Mouse (Mus musculus) forebrain, embryonic 10.5 days (tissue): ENCODE measurements around the gene Enox1. TPM values are rescaled to one million over a fixed set of nuclear protein-coding genes. Genes with fewer than 3 reads are reported as not detected.

Experiments
- DNase-seq: peaks from one replicate; pipeline ENCODE4 v3.0.0-alpha.2; 2017; ENCODE audit warnings: low spot score; ENCODE audit errors: extremely low spot score
- H3K27ac ChIP-seq: fragments of 300-500 bp; sonication (generic); 2 replicates; pipeline ENCODE4 v1.5.1; 2016; ENCODE audit warnings: mild to moderate bottlenecking
- H3K27me3 ChIP-seq: fragments of 300-500 bp; sonication (generic); 2 replicates; pipeline ENCODE4 v1.6.1; 2016; ENCODE audit warnings: mild to moderate bottlenecking; ENCODE audit not compliant: poor library complexity, severe bottlenecking
- H3K36me3 ChIP-seq: fragments of 300-500 bp; sonication (generic); replicated peaks from 2 replicates; pipeline ENCODE4 v1.6.1; 2016; ENCODE audit warnings: mild to moderate bottlenecking, moderate library complexity
- H3K4me1 ChIP-seq: fragments of 300-500 bp; sonication (generic); 2 replicates; pipeline ENCODE4 v1.6.1; 2016
- H3K4me3 ChIP-seq: fragments of 300-500 bp; sonication (generic); 2 replicates; pipeline ENCODE4 v1.5.1; 2016; ENCODE audit warnings: mild to moderate bottlenecking, moderate library complexity
- H3K9me3 ChIP-seq: fragments of 300-500 bp; sonication (generic); 2 replicates; pipeline ENCODE4 v1.6.1; 2016; ENCODE audit warnings: mild to moderate bottlenecking, moderate library complexity
- WGBS: fragments of 180-500 bp; shearing (Covaris S2); methylation state at CpG from one replicate; pipeline ENCODE4 v1.1.7; 2016; 5-methylcytosine and 5-hydroxymethylcytosine counted together
- polyA plus RNA-seq: library from polyadenylated mRNA; unstranded; fragments of >200 nt; fragmentation: Nextera tagmentation; extraction: Ambion mirVana; gene quantifications from 2 replicates; pipeline ENCODE4 v1.2.1, GENCODE M21; 2016

The Enox1 gene
- polyA plus RNA-seq, 1 experiment from 2014 or later, result 11.9 TPM

DNA sequence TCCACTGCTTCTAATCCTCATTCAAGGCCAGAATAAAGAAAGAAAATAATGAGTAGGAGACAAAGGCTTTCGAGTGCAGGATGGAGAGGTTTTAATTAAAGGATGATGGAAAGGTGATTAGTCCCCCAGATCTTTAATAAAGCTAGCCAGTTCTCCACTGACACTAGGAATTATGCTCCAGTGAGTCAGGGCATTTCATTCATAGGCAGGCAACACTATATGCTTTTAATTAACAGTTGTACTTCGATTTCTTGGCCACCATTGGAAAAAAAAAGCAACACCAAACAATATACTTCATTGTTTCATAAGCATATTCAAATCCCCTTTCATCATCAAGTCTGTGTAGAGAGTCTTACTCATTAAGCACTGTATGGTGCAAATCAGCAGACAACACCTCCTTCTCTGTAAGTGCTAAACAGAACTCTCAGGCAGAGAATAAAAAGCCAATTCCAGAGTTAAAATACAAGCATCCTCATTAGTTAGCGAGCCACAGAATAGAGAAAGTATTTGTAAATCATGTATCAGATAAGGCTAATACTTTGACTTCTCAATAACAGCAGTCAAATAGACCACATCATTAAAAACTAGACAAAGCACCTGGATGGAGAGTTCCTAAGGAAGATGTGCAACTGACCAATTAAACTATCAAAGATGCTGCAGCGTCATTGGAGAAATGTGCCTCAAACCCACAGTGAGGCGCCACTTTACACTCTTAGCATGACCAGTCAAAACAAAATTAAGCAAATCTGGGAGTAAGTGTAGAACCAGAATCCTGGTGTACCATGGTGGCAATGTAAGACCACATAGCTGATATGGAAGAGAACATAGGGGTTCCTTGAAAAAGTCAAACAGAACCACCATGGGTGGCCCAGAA is 249.9 kb downstream of the Enox1 start:
- Histone ChIP-seq H3K36me3 (no peaks in the 10 kb centered on the region), H3K9me3 (no peaks in the 10 kb centered on the region), H3K4me1 (peaks cover 28% of the 10 kb centered on the region), H3K4me3 (no peak overlapping the region), H3K27ac (no peak overlapping the region), H3K27me3 (peaks cover 62% of the 10 kb centered on the region)
- DNase-seq, result no peak
- WGBS, result 42% methylated on average over 5 of the region's 5 CpGs

DNA sequence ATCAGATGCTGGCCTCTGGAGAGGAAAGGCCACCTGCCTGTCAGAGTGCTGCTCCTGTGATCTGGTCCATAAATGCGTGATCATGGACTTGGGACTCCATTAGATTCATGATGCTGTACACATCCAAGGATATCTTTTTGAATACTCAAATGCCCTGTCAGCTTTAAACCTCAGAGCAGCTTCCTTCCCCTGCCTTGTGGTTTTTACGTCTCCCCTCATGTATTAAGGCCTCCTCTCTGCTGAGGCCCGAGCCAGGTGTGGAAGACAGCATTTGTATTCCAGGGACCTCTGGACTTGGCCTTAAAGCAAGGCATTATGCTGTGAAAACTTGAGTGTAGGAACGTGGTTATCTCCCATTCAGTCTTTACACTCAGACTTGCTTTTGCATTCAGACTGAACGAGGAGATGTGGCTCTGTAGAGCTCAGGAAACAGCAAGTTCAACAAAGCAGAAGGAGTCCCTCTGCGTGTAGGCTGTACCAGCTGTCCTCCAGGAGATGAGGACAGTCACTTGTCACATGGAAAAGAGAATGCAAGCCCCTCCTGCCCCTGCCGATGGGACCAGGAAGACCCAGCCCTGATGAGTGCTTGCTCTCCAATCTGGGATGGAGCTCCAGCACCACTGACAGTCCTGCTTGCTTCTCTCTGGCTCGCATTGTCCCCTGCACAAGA is 252.8 kb downstream of the Enox1 start:
- Histone ChIP-seq H3K4me1 (peaks cover 28% of the 10 kb centered on the region), H3K4me3 (no peak overlapping the region), H3K36me3 (no peaks in the 10 kb centered on the region), H3K27ac (no peak overlapping the region), H3K27me3 (peaks cover 44% of the 10 kb centered on the region), H3K9me3 (no peaks in the 10 kb centered on the region)
- no peak for DNase-seq
- WGBS, result 89% methylated on average over 8 of the region's 8 CpGs

GRCm38 (mm10) chr14:77410354-77410753 is 253.8 kb downstream of the Enox1 start:
- DNase-seq, result no peak
- no peak overlapping the region for H3K4me3 ChIP-seq
- H3K36me3 ChIP-seq, result no peaks in the 10 kb centered on the region
- H3K4me1 ChIP-seq, result peaks cover 24% of the 10 kb centered on the region
- no peak overlapping the region for H3K27ac ChIP-seq
- WGBS, result 94% methylated on average over 9 of the region's 9 CpGs
- H3K9me3 ChIP-seq, result no peaks in the 10 kb centered on the region
- H3K27me3 ChIP-seq, result peaks cover 36% of the 10 kb centered on the region

DNA sequence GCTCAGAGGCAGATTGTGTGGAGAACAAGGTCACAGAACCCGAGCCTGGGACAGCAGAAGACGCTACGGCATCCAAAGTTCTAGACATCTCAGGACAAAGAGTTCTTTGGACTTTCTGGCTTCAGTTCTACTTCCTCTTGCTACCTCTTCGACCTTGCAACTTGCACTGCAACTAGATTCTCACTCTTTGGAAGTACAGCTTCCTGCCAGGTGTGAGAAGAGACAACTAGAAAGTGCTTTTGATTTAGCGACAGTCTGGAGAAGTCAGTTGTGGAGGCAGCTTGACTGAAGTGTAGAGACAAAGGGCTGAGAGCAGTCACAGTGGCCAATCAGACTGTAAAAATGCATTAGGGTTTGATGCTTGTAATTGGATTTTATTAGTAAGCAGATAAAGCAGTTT is 256.5 kb downstream of the Enox1 start:
- WGBS, result 88% methylated on average over 5 of the region's 5 CpGs
- Histone ChIP-seq H3K4me3 (no peak overlapping the region), H3K36me3 (no peaks in the 10 kb centered on the region), H3K9me3 (no peaks in the 10 kb centered on the region), H3K4me1 (0 out of 2 replicates have a peak, but pooled peaks cover 5% of the 10 kb centered on the region), H3K27ac (no peak overlapping the region), H3K27me3 (peaks cover 26% of the 10 kb centered on the region)
- no peak for DNase-seq

DNA sequence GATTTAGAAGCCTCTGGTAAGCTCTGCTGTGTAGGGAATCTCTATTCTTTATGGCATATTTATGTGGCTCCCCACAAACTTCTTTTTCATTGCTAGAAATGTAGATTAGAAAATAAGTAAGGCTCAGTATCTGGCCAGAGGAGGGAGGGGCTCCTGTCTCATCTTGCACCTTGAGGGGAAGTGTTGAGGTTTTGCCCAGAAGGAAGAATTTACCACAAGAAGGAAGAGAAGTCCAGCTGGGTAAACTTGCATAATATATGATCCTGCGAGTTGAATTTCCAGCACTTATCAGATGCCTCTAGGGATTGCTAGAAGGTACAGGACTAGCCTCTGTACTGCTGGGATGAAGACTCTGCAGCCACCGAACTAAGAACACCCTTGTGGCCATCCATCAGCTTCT is 259.8 kb downstream of the Enox1 start:
- Histone ChIP-seq H3K9me3 (no peaks in the 10 kb centered on the region), H3K4me3 (no peak overlapping the region), H3K4me1 (peaks cover 11% of the 10 kb centered on the region), H3K36me3 (no peaks in the 10 kb centered on the region), H3K27me3 (no peaks in the 10 kb centered on the region; the same call in 1 of the 2 replicates), H3K27ac (no peak overlapping the region)
- WGBS, result 89% methylated on average over 2 of the region's 2 CpGs
- DNase-seq, result no peak

GRCm38 (mm10) chr14:77421031-77421430 is 264.5 kb downstream of the Enox1 start:
- Histone ChIP-seq H3K27me3 (no peaks in the 10 kb centered on the region), H3K9me3 (no peaks in the 10 kb centered on the region), H3K4me3 (no peak overlapping the region), H3K36me3 (no peaks in the 10 kb centered on the region), H3K27ac (0 out of 2 replicates have a peak overlapping the region, but pooled peaks have one; percentile 53), H3K4me1 (peaks cover 12% of the 10 kb centered on the region)
- DNase-seq, result no peak
- WGBS, result 76% methylated on average over 6 of the region's 6 CpGs

- no peaks in the 10 kb centered on the region for H3K9me3 ChIP-seq
- no peak for DNase-seq
- no peak overlapping the region for H3K27ac ChIP-seq
- no peak overlapping the region for H3K4me3 ChIP-seq
- WGBS, result 93% methylated on average over 9 of the region's 9 CpGs
- no peaks in the 10 kb centered on the region for H3K27me3 ChIP-seq
- H3K36me3 ChIP-seq, result no peaks in the 10 kb centered on the region
- H3K4me1 ChIP-seq, result peaks cover 12% of the 10 kb centered on the region
Measured at GRCm38 (mm10) chr14:77423194-77423593, 266.6 kb downstream of the Enox1 start.

- Histone ChIP-seq H3K4me3 (no peak overlapping the region), H3K9me3 (no peaks in the 10 kb centered on the region), H3K36me3 (no peaks in the 10 kb centered on the region), H3K4me1 (no peaks in the 10 kb centered on the region), H3K27me3 (no peaks in the 10 kb centered on the region), H3K27ac (no peak overlapping the region)
- WGBS, result 92% methylated on average over 5 of the region's 5 CpGs
- no peak for DNase-seq
Measured at GRCm38 (mm10) chr14:77439426-77439825, 282.9 kb downstream of the Enox1 start.

GRCm38 (mm10) chr14:77440805-77441204 is 284.2 kb downstream of the Enox1 start:
- Histone ChIP-seq H3K27me3 (no peaks in the 10 kb centered on the region), H3K4me3 (no peak overlapping the region), H3K9me3 (no peaks in the 10 kb centered on the region), H3K36me3 (no peaks in the 10 kb centered on the region), H3K27ac (no peak overlapping the region), H3K4me1 (no peaks in the 10 kb centered on the region)
- DNase-seq, result no peak
- 95% methylated on average over 7 of the region's 7 CpGs for WGBS

GRCm38 (mm10) chr14:77441541-77441940 is 285.0 kb downstream of the Enox1 start:
- DNase-seq, result no peak
- Histone ChIP-seq H3K4me1 (no peaks in the 10 kb centered on the region), H3K27me3 (no peaks in the 10 kb centered on the region), H3K36me3 (no peaks in the 10 kb centered on the region), H3K9me3 (no peaks in the 10 kb centered on the region), H3K27ac (no peak overlapping the region), H3K4me3 (no peak overlapping the region)
- WGBS, result 94% methylated on average over 6 of the region's 6 CpGs

DNA sequence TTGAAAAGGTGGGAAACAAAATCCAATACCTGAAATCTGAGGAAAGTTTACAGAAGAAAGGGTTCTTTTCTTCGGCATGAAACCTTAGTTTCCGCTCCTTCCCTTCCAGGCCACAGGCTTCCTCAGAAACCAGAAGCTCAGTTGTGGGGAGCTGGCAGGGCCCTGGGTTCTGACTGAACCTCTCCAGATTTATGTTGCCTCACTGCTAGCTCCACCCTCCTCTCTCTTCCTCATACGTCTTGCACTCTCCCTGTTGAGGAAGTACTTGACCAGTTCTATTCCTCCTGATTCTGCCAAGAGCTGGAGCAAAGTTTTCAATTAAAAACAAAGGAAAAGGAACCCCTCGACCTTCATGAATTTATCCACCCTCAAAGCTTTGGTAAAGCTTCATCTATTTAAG is 291.4 kb downstream of the Enox1 start:
- 84% methylated on average over 4 of the region's 4 CpGs for WGBS

GRCm38 (mm10) chr14:77451916-77452315 is 295.4 kb downstream of the Enox1 start:
- Histone ChIP-seq H3K4me1 (no peaks in the 10 kb centered on the region), H3K27ac (0 out of 2 replicates have a peak overlapping the region, but pooled peaks have one; percentile 25), H3K4me3 (no peak overlapping the region), H3K9me3 (no peaks in the 10 kb centered on the region), H3K27me3 (no peaks in the 10 kb centered on the region), H3K36me3 (no peaks in the 10 kb centered on the region)
- 81% methylated on average over 4 of the region's 4 CpGs for WGBS
- no peak for DNase-seq

More for the DNA sequence above, 291.4 kb downstream of the Enox1 start:
- Histone ChIP-seq H3K27ac (no peak overlapping the region), H3K4me3 (no peak overlapping the region), H3K4me1 (no peaks in the 10 kb centered on the region), H3K36me3 (no peaks in the 10 kb centered on the region), H3K27me3 (no peaks in the 10 kb centered on the region), H3K9me3 (no peaks in the 10 kb centered on the region)
- DNase-seq, result no peak

DNA sequence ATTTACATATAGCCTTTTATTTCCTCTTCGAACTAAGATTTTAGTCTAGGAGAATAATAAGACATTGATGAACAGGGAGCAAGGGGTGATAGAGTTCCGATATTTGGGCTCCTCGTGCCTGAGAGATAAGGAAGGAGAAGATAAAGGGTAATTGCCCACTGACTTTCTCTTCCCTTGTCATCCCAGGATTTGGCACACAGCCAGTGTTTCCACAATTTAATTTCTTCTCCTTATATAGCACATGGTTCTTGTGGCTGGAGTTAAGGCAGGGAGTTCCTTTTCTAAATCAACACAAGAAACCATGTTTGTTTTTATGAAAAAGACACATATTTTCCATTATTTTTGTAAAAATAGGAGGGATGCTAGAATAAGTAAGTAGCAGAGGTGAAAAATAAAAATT is 299.5 kb downstream of the Enox1 start:
- DNase-seq, result no peak
- Histone ChIP-seq H3K4me3 (no peak overlapping the region), H3K9me3 (no peaks in the 10 kb centered on the region), H3K27me3 (no peaks in the 10 kb centered on the region), H3K36me3 (no peaks in the 10 kb centered on the region), H3K4me1 (peaks cover 3% of the 10 kb centered on the region), H3K27ac (no peak overlapping the region)
- whole genome bisulfite sequencing, result 89% methylated on average over 3 of the region's 3 CpGs
